ENCODE assay signal across 10 mouse cellular contexts in genomic region chr10:127576381-127576961, GRCm38 (mm10). TPM values are rescaled to one million over a fixed set of nuclear protein-coding genes. Genes with fewer than 3 reads are reported as not detected.
DNase-seq lines count a peak whose midpoint lies in the region; ATAC-seq lines count a peak whose summit lies in the region.
"Had no signal": no experiment of that assay in that cellular context is flagged by ENCODE, and none has a peak within 500 bp of the region (broad histone marks: within the 10 kb centered on the region; RNA-seq: fewer than 3 reads in every experiment).

No protein-coding gene starts in this region.

- H3K27me3 ChIP-seq in embryonic facial prominence, embryonic 15.5 days = no peaks in the 10 kb centered on the region
- no peaks in the 10 kb centered on the region for H3K27me3 ChIP-seq in hindbrain, embryonic 16.5 days (replicated peaks; ENCODE audit: control insufficient read depth, insufficient read depth, low read length)
- H3K27me3 ChIP-seq: lung, embryonic 15.5 days had no signal

- H3K9ac ChIP-seq in embryonic facial prominence, embryonic 15.5 days = 0 out of 2 replicates have a peak overlapping the region, but pooled peaks have one; percentile 4
- H3K9ac ChIP-seq in hindbrain, embryonic 16.5 days (ENCODE audit: low read depth, low read length) = no peak overlapping the region
- H3K9ac ChIP-seq: lung, embryonic 15.5 days had no signal

- no peak overlapping the region for H3K4me2 ChIP-seq in embryonic facial prominence, embryonic 15.5 days (replicated peaks)
- no peak overlapping the region for H3K4me2 ChIP-seq in hindbrain, embryonic 16.5 days (ENCODE audit: low read length)
- H3K4me2 ChIP-seq: lung, embryonic 15.5 days had no signal

- 0 out of 2 replicates have a peak overlapping the region, but pooled peaks have one; percentile 4 for H3K27ac ChIP-seq in embryonic facial prominence, embryonic 15.5 days (replicated peaks)
- no peak overlapping the region for H3K27ac ChIP-seq in hindbrain, embryonic 16.5 days (ENCODE audit: low read depth, low read length)
- H3K27ac ChIP-seq: lung, embryonic 15.5 days had no signal

- no peak overlapping the region for H3K4me3 ChIP-seq in embryonic facial prominence, embryonic 15.5 days (replicated peaks)
- H3K4me3 ChIP-seq in hindbrain, embryonic 16.5 days (ENCODE audit: low read length) = no peak overlapping the region
- H3K4me3 ChIP-seq: erythroblast, embryonic 14.5 days; lung, embryonic 15.5 days had no signal

- peaks cover 98% of the 10 kb centered on the region for H3K36me3 ChIP-seq in embryonic facial prominence, embryonic 15.5 days
- H3K36me3 ChIP-seq in hindbrain, embryonic 16.5 days (ENCODE audit: control insufficient read depth, insufficient read depth, low read length) = peaks cover 72% of the 10 kb centered on the region

- peak; percentile 53 for DNase-seq in right cerebral cortex, adult 18-20 months
- no peak for DNase-seq in right cerebral cortex, postnatal 36 days (ENCODE audit: low spot score in 2 of 2)
- DNase-seq in adrenal gland, postnatal 36 days = peak; percentile 87 to 89
- peak; percentile 75 to 83 for DNase-seq in lung, adult 18-20 months
- peak; percentile 67 for DNase-seq in retina, embryonic 14.5 days (ENCODE audit: low spot score)
- DNase-seq in urinary bladder, postnatal 4 days (ENCODE audit: low spot score in 2 of 2) = peak; percentile 64 to 76

- WGBS in embryonic facial prominence, embryonic 15.5 days = 63% methylated on average over 18 of the region's 18 CpGs
- 67% methylated on average over 18 of the region's 18 CpGs for WGBS in hindbrain, embryonic 16.5 days

- no peak for ATAC-seq in embryonic facial prominence, embryonic 15.5 days (ENCODE audit: insufficient number of reproducible peaks, low FRiP score, low TSS enrichment, low read depth)
- ATAC-seq in hindbrain, embryonic 16.5 days = 0 out of 2 replicates have a peak, but pooled peaks have one; percentile 38

- H3K4me1 ChIP-seq in embryonic facial prominence, embryonic 15.5 days = 0 out of 2 replicates have a peak, but pooled peaks cover 5% of the 10 kb centered on the region
- no peaks in the 10 kb centered on the region for H3K4me1 ChIP-seq in hindbrain, embryonic 16.5 days (ENCODE audit: control insufficient read depth, insufficient read depth, low read depth, low read length)
- H3K4me1 ChIP-seq: lung, embryonic 15.5 days had no signal

- no peaks in the 10 kb centered on the region for H3K9me3 ChIP-seq in embryonic facial prominence, embryonic 15.5 days (replicated peaks)
- H3K9me3 ChIP-seq in hindbrain, embryonic 16.5 days (ENCODE audit: control insufficient read depth, low read length) = no peaks in the 10 kb centered on the region
- H3K9me3 ChIP-seq: lung, embryonic 15.5 days had no signal

RNA-seq across cellular contexts. Expression of gene Nxph4, which starts 42.1 kb away (rescaled TPM):
- total RNA-seq in adrenal gland, postnatal 36 days (2021) = 1 to 10 TPM; 5.0 to 6.3 TPM
- 8.0 and 9.2 TPM in 2 replicates for polyA plus RNA-seq in embryonic facial prominence, embryonic 15.5 days (2015; fragmentation: Nextera tagmentation; extraction: Ambion mirVana)
- 129 and 136 TPM in 2 replicates for polyA plus RNA-seq in hindbrain, embryonic 16.5 days (2015; fragmentation: Nextera tagmentation; extraction: Ambion mirVana)
- polyA plus RNA-seq: erythroblast, embryonic 14.5 days had no signal

RNA-seq across cellular contexts. Expression of gene Lrp1, which starts 44.5 kb away (rescaled TPM):
- 100 to 1,000 TPM; 192 to 251 TPM for total RNA-seq in adrenal gland, postnatal 36 days (2021)
- 161 and 163 TPM in 2 replicates for polyA plus RNA-seq in embryonic facial prominence, embryonic 15.5 days (2015; fragmentation: Nextera tagmentation; extraction: Ambion mirVana)
- 109 and 125 TPM in 2 replicates for polyA plus RNA-seq in hindbrain, embryonic 16.5 days (2015; fragmentation: Nextera tagmentation; extraction: Ambion mirVana)

RNA-seq across cellular contexts. Expression of gene Shmt2, which starts 54.2 kb away (rescaled TPM):
- total RNA-seq in adrenal gland, postnatal 36 days (2021) = 10 to 100 TPM; 46.8 to 47.1 TPM
- 106 and 116 TPM in 2 replicates for polyA plus RNA-seq in embryonic facial prominence, embryonic 15.5 days (2015; fragmentation: Nextera tagmentation; extraction: Ambion mirVana)
- polyA plus RNA-seq in hindbrain, embryonic 16.5 days (2015; fragmentation: Nextera tagmentation; extraction: Ambion mirVana) = 52.8 and 59.3 TPM in 2 replicates

Comparison
In these comparisons a context has a peak if more than half of its experiments do, and no peak if none do; other contexts are left out.
1. DNase-seq: peak in right cerebral cortex, adult 18-20 months (single experiment), adrenal gland, postnatal 36 days (2 of 2), lung, adult 18-20 months (2 of 2), retina, embryonic 14.5 days (single experiment) and urinary bladder, postnatal 4 days (2 of 2); none in right cerebral cortex, postnatal 36 days (0 of 2).
2. RNA of gene Nxph4, which starts 42.1 kb away (polyA plus RNA-seq): 129 to 136 TPM in hindbrain, embryonic 16.5 days; 8.0 to 9.2 TPM in embryonic facial prominence, embryonic 15.5 days; every median in the first group is over 10 times any median in the second.